Mouse (Mus musculus) splenic B cell, adult 2 months (primary cell): ENCODE results near the gene Bcl7b.
A peak's percentile ranks its signal among the peaks of the same experiment; 100 is the strongest.

ENCODE experiments used
- DNase-seq: peaks from one replicate; pipeline ENCODE4 v3.0.0-alpha.2; 2011; ENCODE audit warnings: low read depth, low spot score
- H3K27me3 ChIP-seq: 2 replicates; pipeline ENCODE4 v1.6.1; 2012; ENCODE audit warnings: mild to moderate bottlenecking, low read length, moderate library complexity, mixed read lengths; ENCODE audit not compliant: control insufficient read depth, poor library complexity, insufficient read depth, severe bottlenecking
- H3K36me3 ChIP-seq: 2 replicates; pipeline ENCODE4 v1.6.1; 2012; ENCODE audit warnings: mild to moderate bottlenecking, low read length, moderate library complexity, mixed read lengths; ENCODE audit not compliant: control insufficient read depth, poor library complexity, insufficient read depth, severe bottlenecking

Bcl7b gene

GRCm38 (mm10) chr5:135149820-135150178 lies 18.3 kb upstream of the Bcl7b start:
- peaks cover 3% of the 10 kb centered on the region; the same call in 1 of the 2 replicates for H3K36me3 ChIP-seq
- no peaks in the 10 kb centered on the region for H3K27me3 ChIP-seq
- DNase-seq, result no peak

GRCm38 (mm10) chr5:135156496-135156895 lies 11.6 kb upstream of the Bcl7b start:
- Histone ChIP-seq H3K27me3 (no peaks in the 10 kb centered on the region), H3K36me3 (peaks cover 7% of the 10 kb centered on the region)
- peak; percentile 36 for DNase-seq

- no peak for DNase-seq
Observed at GRCm38 (mm10) chr5:135161221-135161620, 6.9 kb upstream of the Bcl7b start.

GRCm38 (mm10) chr5:135161650-135162049 lies 6.4 kb upstream of the Bcl7b start:
- H3K27me3 ChIP-seq, result no peaks in the 10 kb centered on the region
- DNase-seq, result no peak
- peaks cover 2% of the 10 kb centered on the region; the same call in 1 of the 2 replicates for H3K36me3 ChIP-seq

More at GRCm38 (mm10) chr5:135161221-135161620, 6.9 kb upstream of the Bcl7b start:
- H3K27me3 ChIP-seq, result no peaks in the 10 kb centered on the region
- peaks cover 2% of the 10 kb centered on the region; the same call in 1 of the 2 replicates for H3K36me3 ChIP-seq

- Histone ChIP-seq H3K27me3 (no peaks in the 10 kb centered on the region), H3K36me3 (peaks cover 2% of the 10 kb centered on the region; the same call in 1 of the 2 replicates)
- no peak for DNase-seq
Observed at GRCm38 (mm10) chr5:135162361-135162760, 5.7 kb upstream of the Bcl7b start.

GRCm38 (mm10) chr5:135162821-135163220 lies 5.3 kb upstream of the Bcl7b start:
- Histone ChIP-seq H3K27me3 (no peaks in the 10 kb centered on the region), H3K36me3 (peaks cover 2% of the 10 kb centered on the region; the same call in 1 of the 2 replicates)
- no peak for DNase-seq

GRCm38 (mm10) chr5:135166909-135167308 lies 1.2 kb upstream of the Bcl7b start:
- H3K27me3 ChIP-seq, result no peaks in the 10 kb centered on the region
- no peaks in the 10 kb centered on the region for H3K36me3 ChIP-seq
- DNase-seq, result no peak

- DNase-seq, result no peak
- Histone ChIP-seq H3K36me3 (0 out of 2 replicates have a peak, but pooled peaks cover 2% of the 10 kb centered on the region), H3K27me3 (no peaks in the 10 kb centered on the region)
Observed at GRCm38 (mm10) chr5:135167469-135167868, 614 bp upstream of the Bcl7b start.

GRCm38 (mm10) chr5:135169479-135169878 lies 1.4 kb downstream of the Bcl7b start:
- Histone ChIP-seq H3K36me3 (peaks cover 4% of the 10 kb centered on the region), H3K27me3 (no peaks in the 10 kb centered on the region)
- DNase-seq, result no peak

- Histone ChIP-seq H3K36me3 (peaks cover 9% of the 10 kb centered on the region), H3K27me3 (no peaks in the 10 kb centered on the region)
- no peak for DNase-seq
Observed at GRCm38 (mm10) chr5:135171688-135172220, 3.7 kb downstream of the Bcl7b start.

GRCm38 (mm10) chr5:135172986-135173385 lies 4.9 kb downstream of the Bcl7b start:
- Histone ChIP-seq H3K36me3 (peaks cover 16% of the 10 kb centered on the region), H3K27me3 (no peaks in the 10 kb centered on the region)
- no peak for DNase-seq

GRCm38 (mm10) chr5:135175086-135175485 lies 7.0 kb downstream of the Bcl7b start:
- H3K27me3 ChIP-seq, result no peaks in the 10 kb centered on the region
- DNase-seq, result no peak
- H3K36me3 ChIP-seq, result peaks cover 21% of the 10 kb centered on the region

- Histone ChIP-seq H3K27me3 (no peaks in the 10 kb centered on the region), H3K36me3 (peaks cover 21% of the 10 kb centered on the region)
- no peak for DNase-seq
Observed at GRCm38 (mm10) chr5:135178523-135178922, 10.4 kb downstream of the Bcl7b start.

- Histone ChIP-seq H3K27me3 (no peaks in the 10 kb centered on the region), H3K36me3 (peaks cover 21% of the 10 kb centered on the region)
- DNase-seq, result no peak
Observed at GRCm38 (mm10) chr5:135178996-135179395, 10.9 kb downstream of the Bcl7b start.

GRCm38 (mm10) chr5:135179616-135180015 lies 11.5 kb downstream of the Bcl7b start:
- no peak for DNase-seq
- Histone ChIP-seq H3K27me3 (no peaks in the 10 kb centered on the region), H3K36me3 (peaks cover 21% of the 10 kb centered on the region)

GRCm38 (mm10) chr5:135180796-135181195 lies 12.7 kb downstream of the Bcl7b start:
- DNase-seq, result no peak
- Histone ChIP-seq H3K36me3 (peaks cover 18% of the 10 kb centered on the region), H3K27me3 (no peaks in the 10 kb centered on the region)
